Mouse (Mus musculus): ENCODE measurements around the gene Rptor.
"Not testable (repeated sequence)": the region's sequence is repeated elsewhere in the genome, so short reads cannot be mapped to it uniquely, and the experiment has no call there.

Rptor gene

DNA sequence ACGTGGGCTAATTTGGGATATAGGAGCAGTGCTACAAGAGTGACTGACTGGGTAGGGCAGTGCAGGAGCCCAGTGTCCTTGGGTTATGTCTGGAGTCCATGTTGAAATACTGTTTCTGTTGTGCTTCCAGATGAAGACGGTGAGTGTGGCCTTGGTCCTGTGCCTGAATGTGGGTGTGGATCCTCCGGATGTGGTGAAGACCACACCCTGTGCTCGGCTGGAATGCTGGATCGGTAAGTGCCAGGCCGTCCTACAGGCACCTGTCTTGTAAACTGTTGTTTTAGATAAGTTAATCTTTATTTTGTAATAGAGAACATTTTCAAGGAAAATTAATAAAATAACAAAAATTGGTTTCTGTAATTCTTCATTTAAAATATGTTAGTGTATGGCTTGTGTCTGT is 54.8 kb downstream of the Rptor start:
- DNase-seq, result no peak

- no peak for DNase-seq
Observed at GRCm38 (mm10) chr11:119659296-119659695, 56.6 kb downstream of the Rptor start.

DNA sequence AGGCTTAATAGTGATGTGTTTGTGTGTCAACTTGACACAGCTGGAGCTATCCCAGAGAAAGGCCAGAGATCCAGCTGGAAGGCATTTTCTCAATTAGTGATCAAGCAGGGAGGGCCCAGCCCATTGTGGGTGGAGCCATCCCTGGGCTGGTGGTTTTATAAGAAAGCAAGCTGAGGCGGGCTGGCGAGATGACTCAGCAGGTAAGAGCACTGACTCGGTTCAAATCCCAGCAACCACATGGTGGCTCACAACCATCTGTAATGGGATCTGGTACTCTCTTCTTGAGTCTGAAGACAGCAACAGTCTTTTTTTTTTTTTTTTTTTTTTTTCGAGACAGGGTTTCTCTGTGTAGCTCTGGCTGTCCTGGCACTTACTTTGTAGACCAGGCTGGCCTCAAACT is 58.8 kb downstream of the Rptor start:
- not testable (repeated sequence) for DNase-seq

GRCm38 (mm10) chr11:119663876-119664275 is 61.2 kb downstream of the Rptor start:
- no peak for DNase-seq

DNA sequence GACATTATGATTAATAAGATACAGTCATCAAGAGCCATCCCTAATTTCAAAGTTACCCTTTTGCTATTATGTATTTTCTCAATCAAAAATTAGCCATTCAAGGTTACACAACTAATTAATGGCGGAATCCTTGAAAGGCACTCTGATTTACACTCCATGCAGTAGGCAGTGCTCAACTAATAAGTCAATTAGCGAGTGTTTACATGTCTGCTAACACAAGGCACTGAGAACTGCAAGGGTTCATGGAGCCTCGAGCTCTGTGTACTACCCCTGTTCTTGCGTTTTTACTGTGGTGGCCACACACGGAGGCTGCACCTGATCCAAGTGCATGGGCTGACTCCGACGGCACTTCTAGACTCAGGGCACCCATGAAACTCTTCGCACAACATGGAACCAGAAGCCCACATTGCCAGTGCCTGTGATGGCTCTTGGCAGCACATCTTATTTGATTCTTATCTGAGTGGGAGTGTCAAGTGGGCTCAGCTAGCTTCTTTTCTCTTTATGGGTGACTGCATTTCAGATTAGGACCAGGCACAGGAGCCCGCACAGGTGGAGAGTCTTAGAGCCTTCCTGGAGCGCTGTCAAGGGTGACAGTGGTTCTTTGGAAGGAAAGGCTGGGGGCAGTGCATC is 62.1 kb downstream of the Rptor start:
- DNase-seq, result no peak

- no peak for DNase-seq
Observed at GRCm38 (mm10) chr11:119665308-119665702, 62.6 kb downstream of the Rptor start.

GRCm38 (mm10) chr11:119666567-119667108 is 63.9 kb downstream of the Rptor start:
- DNase-seq, result no peak

GRCm38 (mm10) chr11:119670690-119671666 is 68.3 kb downstream of the Rptor start:
- DNase-seq, result no peak

GRCm38 (mm10) chr11:119672041-119672440 is 69.3 kb downstream of the Rptor start:
- DNase-seq, result no peak

- DNase-seq, result no peak
Observed at GRCm38 (mm10) chr11:119672775-119673174, 70.1 kb downstream of the Rptor start.

- peak; percentile 51 to 64 for DNase-seq
Observed at GRCm38 (mm10) chr11:119674835-119675234, 72.1 kb downstream of the Rptor start.

DNA sequence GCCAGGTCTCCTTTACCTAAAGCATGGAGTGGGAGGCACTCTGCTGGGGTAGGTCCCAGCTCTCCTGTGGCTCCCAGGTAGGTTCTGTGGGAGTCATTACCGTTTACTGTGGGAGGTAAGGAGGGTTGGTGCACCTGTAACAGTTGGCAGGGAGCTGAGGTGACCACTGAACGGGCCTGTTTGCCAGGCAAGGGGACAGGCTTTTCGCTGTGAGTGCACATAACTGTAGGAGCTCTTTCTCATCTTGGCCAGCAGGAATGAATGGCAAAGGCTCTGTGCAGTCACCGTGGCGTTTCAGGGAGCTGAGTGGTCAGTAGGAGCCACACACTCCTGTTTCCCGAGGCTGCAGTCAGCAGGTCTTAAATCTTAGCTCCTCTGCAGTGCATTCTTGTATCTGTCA is 72.8 kb downstream of the Rptor start:
- DNase-seq, result peak in 1 of 2 experiments; percentile 51

- peak in 1 of 2 experiments; percentile 41 for DNase-seq
Observed at GRCm38 (mm10) chr11:119676751-119677411, 74.2 kb downstream of the Rptor start.

- no peak for DNase-seq
Observed at GRCm38 (mm10) chr11:119678427-119678826, 75.7 kb downstream of the Rptor start.

DNA sequence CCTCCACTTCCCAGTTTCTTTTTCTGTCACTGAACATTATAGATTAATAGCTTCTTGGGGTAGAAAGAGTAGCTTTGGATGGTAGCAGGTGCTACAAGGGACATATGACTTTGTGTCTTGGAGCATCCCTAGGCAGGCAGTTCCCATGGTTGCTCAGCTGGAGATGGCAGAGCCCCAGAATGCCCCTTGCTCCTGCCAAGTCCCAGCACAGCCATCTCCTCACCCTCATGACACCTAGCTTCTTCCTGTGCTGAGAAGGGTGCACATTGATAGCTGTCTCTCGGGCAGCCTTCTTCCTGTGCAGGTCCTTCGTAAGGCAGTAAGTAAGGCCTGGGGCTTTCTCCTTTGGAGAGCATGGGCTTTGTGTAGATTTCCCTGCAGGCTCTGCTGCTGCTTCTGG is 78.0 kb downstream of the Rptor start:
- no peak for DNase-seq

GRCm38 (mm10) chr11:119682285-119682684 is 79.6 kb downstream of the Rptor start:
- no peak for DNase-seq

DNA sequence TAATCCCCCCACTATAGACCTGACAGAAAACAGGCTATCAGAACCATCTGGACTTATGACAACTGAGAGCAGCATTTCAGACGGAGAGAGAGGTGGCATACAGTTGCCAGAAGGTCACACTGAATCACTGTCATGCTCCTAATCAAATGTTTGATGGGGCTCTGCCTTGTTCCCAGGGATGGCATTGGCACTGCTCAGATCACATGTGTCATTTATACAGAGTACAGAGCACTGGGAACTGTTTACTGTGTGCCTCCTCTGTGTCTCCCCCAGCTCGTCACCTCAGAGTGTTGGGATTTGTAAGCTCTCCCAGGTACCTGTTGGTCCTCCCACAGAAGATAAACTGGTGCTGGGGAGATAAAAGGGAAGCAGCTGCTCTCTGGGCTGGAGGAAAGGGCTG is 81.1 kb downstream of the Rptor start:
- no peak for DNase-seq

- DNase-seq, result no peak
Observed at GRCm38 (mm10) chr11:119685477-119685876, 82.8 kb downstream of the Rptor start.

- DNase-seq, result no peak
Observed at GRCm38 (mm10) chr11:119685910-119686659, 83.4 kb downstream of the Rptor start.

GRCm38 (mm10) chr11:119687316-119687715 is 84.6 kb downstream of the Rptor start:
- no peak for DNase-seq

DNA sequence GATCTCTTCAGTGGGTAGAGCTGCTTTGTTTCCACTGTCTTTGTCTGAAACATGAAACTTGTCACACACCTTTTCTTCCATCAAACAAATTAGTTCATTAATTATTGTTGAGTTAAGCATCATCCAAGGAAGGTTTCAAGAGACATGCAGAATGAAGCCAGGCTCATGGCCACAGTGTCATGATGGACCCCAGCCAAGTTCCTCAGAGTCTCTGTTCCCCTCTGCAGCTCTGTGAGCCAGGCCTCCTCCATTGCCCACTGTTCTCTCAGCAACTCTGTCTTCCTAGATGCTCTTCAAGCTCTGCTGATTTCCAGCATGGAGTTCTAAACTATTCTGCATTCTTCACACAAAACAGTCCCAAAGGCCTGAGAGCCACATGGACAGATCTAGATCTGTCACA is 85.3 kb downstream of the Rptor start:
- DNase-seq, result peak; percentile 63 to 69

DNA sequence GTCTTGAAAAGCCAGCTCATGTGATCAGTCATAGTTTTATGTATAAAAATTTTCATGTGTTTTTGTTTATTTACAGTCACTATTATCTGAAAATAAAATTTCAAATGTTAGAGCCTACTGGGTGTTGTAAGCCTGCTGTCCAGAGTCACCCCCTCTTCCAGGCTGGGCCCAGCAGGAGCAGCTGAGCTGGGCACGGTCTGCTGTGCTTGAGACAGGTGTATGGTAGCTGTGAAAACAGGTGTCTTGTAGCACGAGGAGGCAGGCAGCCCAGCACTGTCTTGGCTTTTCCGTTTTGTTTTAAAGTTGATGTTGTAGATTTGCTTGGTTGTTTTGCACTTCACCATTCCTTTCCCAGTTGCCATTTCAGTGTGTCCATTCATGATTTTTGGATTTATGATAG is 87.2 kb downstream of the Rptor start:
- DNase-seq, result no peak
